Mouse (Mus musculus) thymus, postnatal 0 days (tissue): ENCODE data around the gene Clic4. TPM values are rescaled to one million over a fixed set of nuclear protein-coding genes. Genes with fewer than 3 reads are reported as not detected.
A peak's percentile ranks its signal among the peaks of the same experiment; 100 is the strongest.
"Not testable (repeated sequence)": the region's sequence is repeated elsewhere in the genome, so short reads cannot be mapped to it uniquely, and the experiment has no call there.

Source experiments
- DNase-seq: peaks from one replicate; pipeline ENCODE4 v3.0.0-alpha.2; 2015; ENCODE audit warnings: low spot score
- polyA plus RNA-seq: library from polyadenylated mRNA; unstranded; fragments of >200 nt; fragmentation: Nextera tagmentation; extraction: Ambion mirVana; gene quantifications from 2 replicates; pipeline ENCODE4 v1.2.1, GENCODE M21; 2015

Clic4 gene
- polyA plus RNA-seq, 1 experiment from 2014 or later, result 72.5 TPM

DNA sequence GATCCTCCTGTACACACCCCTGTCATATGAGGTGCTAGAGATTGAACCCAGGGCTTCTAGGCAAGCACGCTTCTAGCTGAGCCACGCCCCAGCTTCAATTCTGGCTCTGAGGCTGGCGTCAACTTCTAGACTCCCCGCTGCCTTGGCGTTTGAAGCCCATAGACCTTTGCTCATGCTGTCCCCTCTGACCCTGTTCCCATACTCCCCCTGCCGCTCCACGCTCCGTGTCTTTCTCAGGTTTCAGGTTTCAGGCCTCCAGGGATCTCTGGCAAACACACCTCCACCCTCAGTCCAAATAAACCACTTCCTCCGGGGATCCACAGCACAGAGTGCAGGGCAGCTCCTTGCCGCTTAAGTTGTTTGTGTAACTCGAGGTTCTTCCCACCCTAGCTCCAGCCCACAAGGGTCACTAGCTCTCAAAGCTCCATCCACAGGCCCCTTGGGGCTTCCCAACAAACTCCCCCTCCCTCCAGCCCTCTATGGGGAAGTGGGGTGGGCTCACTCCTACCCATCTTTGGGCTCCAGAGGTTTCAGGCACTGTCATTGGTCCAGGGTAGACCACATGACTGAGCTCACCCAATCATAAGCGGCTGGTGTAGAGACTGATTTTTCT, 20.0 kb upstream of the Clic4 start:
- peak; percentile 62 for DNase-seq

DNA sequence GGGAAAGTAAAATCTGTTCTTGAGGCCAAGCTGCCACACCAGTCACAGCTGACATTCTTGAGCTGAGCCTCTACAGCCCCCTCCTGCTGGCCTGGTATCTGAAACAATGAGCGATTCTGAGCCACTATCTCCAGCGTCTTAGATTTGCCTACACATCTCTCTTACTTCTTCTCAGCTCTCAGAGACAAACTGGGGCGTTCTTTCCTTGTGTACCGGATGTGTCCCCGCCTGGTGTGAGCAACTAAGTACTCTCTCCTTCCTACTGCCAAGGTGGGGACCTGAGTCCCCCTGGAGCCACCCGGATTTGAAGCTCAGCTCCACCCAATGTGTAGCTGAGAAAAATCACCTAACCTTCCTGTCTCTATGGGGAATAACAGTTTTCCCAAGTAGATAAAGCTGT, 19.2 kb upstream of the Clic4 start:
- DNase-seq, result no peak

DNA sequence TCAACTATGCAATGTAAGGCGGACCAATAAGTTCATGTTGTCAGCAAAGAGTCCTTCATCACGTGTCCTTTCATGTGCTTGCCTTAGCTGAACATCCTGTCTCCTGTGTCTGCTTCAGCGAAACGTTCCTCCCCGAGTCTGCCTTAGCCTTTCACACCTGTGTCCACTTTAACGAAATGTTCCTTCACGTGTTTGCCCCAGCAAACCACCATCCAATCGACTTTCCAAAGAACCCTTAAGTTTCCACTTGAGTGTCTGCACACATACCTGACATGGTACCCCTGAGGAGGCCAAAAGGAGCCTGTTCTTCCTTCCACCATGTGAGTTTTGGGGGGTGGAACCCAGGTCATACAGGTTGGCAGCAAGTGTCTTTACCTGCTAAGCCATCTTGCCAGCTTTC, 18.6 kb upstream of the Clic4 start:
- DNase-seq, result no peak

DNA sequence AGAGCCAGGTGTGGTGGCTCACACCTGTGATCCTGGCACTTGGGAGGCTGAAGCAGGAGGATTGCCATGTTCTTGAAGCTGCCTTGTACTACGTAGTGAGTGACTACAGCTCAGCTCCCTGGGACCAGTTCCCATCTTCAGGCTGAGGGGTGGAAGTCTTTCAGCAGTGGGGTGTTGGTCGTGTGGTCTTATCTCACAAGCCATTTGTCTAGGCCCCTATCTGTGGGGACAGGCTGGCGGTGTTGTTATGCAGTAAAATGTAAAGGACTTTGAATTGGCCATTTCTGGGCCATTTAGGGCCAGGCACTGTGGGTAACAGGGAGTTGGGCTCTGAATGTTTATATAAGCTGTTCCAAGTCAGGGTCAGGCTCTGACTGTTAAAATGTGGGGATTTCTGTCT, 15.4 kb upstream of the Clic4 start:
- DNase-seq, result no peak

DNA sequence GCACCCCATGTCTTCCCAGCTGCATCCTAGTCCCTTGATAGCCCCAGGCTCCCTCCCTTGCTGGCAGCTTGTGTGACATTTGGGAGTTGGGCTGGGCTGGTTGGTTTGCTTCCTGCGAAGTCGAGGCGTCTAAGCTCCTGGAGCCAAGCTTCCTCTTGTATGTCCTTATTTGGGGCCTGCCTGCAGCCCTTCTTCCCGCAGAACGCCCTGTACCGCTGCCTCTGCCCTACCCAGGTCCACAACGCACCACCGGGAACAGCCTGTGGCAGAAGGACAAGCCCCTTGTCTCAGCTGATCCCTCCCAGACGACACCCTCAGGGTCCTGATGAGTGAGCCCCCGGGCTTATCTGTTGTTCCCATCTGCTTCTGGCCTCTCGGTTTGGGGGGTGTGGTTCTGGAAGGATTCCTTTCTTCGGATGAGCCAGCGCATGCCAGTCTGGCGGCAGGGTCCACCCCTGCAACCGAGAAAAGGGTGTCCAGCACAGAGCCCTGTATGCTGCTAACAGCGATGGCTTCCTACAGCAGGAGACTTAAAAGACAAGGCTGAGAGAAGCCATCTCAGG, 14.3 kb upstream of the Clic4 start:
- peak; percentile 24 for DNase-seq

DNA sequence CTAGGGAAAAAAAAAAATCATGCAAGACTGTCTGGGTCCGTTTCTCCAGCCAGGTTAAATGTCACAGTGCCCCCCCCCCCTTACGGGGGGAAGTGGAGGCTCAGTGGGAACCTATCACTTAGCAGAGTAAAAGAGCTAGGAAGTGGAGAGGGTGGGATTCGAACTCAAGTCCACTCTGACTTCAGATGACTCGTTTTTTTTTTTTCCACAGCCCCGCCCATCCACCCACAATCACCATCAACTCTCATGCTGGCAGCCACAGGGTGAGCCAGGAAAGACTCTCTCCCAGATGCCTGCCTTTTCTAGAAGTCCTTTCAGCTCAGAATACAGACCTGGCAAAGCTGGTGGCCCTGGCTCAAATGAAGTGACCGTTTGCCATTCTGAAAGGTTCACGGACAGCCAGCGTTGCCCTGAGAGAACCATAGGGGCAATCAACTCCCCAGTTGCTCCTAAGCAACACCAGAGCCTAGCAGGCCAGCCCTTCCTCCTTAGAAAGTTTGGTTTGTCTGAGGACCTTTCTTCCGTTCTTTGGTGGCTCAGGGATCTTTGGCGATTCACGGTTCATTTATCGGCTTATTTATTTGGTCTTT, 13.5 kb upstream of the Clic4 start:
- DNase-seq, result no peak

DNA sequence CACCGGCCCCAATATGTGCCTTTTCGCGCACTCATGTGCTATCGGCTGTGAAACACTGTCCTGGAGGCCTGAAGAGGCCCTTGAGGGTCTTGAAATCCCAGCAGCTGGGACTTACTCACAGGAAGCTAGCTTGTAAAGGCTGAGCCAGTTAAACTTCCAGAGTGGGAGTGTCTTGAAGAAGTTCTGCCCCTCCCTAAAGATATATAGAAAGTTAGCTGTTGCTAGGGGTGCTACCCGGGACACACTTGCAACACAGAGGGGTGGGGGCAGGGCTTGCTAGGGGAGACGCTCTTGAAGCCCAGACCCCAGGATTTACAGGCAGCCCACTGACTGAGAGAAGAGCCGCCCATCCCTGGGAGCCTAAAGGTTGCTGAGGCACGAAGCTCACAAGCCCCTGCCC, 12.8 kb upstream of the Clic4 start:
- DNase-seq, result no peak

DNA sequence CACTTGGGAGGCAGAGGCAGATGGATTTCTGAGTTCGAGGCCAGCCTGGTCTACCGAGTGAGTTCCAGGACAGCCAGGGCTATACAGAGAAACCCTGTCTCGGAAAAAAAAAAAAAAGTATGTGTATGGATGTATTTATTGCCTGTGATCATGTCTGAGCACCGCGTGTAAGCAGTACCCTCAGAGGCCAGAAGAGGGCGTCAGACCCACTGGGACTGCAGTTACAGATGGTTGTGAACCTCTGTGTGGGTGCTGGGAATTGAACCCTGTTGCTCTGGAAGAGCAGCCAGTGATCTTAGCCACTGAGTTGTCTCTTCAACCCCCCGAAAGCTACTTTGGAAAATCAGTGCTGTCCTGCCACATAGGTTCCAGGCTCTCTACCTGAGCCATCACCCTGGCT, 11.3 kb upstream of the Clic4 start:
- DNase-seq, result no peak

DNA sequence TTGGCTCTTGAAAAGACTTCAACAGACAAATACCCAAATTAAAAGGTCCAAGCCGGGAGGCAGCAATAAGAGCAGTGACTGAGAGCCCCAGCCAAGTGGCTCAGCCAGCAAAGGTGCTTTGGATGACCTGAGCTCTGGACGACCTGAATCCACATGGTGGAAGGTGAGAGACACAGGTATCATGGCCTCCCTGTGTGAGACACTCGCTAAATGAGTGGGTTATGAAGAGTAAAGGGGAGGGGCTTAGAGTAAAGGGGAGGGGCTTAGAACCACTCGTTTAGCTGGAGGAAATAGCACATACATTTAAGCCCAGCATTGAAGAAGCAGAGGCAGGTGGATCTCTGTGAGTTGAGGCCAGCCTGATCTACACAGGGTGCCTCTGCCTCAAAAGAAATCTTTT, 10.8 kb upstream of the Clic4 start:
- no peak for DNase-seq

DNA sequence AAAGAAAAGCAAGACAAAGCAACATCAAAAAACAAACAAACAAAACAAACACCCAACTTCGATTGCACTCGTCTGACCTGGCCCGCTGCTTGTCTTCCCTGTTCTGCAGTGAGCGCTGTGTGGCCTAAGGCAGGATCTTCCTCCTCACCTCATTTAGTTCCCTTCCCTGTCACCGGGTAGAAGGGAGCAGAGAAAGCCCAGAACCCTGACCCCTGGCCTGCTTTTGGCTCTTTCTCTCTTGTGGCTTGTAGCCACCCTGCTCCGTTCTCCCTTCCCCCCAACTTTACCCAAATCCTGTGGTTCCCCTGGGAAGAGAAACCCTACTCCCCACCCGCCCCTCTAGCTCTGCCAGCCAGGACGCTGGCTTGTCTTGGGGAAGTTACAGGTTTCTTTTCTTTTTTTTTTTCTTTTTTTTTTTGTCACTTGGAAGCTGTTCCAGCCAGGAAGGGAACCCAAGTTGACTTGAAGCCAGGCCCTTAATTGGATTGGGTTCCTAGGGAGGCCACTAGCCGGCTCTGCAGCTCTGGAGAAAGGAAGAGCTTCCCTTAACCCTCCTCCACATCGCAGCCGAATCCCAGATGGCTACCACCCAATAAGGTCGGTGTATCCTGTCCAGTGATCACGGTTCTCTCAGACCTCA, 10.2 kb upstream of the Clic4 start:
- no peak for DNase-seq

DNA sequence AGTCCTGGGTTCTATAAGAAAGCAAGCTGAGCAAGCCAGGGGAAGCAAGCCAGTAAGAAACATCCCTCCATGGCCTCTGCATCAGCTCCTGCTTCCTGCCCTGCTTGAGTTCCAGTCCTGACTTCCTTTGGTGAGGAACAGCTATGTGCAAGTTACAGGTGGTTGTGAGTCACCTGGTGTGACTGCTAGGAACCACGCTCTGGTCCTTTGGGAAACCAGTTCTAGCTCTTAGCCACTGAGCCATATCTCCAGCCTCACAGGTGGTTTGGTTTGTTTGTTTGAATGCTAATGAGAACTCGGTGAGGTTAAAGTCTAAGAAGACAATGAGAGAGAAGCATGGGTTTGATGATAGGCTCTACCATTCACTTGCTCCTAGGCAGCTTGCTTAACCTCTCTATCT, 7.4 kb upstream of the Clic4 start:
- not testable (repeated sequence) for DNase-seq

DNA sequence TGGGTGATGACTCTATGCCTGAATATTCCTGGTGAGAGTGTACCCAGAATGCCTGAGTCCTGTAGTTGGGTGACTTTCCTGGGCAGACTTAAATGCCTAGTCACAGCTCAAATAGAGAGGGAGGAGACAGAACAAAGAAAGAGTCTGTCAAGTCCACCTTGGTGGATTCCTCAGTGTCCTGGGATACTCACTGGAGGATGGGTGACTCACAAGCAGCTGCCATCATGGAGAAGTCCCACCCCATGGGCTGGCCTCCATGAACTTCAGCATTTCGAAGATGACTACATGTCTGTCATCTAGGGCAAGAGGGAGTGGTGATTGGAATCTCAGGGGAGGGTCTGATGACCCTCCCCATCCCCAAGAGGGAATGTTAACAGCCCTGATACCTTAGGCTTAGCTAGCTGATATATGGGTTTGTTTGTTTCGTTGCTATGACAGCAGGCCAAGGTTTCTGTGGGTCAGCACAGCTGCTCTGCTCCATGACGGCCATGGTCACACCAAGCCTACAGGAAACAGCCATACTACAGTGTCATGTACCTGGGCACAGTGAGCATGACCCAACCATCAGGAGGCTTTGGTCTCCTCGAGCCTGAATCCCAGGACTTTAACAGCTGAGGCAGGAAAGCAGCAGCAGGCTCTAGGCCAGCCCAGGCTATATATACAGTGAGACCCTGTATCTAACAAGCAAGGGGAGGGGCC, 4.2 kb upstream of the Clic4 start:
- no peak for DNase-seq

DNA sequence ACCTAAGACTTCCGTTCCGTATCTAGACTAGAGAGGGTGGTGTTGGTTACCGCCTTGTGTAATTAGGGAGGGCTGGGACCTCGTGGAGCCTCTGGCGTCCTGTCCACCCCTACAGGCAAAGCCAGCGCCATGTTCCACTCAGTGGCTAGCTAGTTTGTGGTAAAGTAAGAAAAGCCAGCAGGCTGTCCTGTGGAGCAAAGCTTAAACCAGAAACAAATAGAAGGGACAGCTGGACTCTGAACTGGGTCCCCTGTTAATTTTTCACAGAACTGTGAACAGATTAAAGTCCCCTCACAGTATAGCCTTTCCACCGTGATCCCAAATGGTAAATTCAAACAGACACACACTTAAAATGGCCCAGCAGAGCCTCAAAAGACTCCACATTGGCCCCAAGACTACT, 2.1 kb upstream of the Clic4 start:
- no peak for DNase-seq

DNA sequence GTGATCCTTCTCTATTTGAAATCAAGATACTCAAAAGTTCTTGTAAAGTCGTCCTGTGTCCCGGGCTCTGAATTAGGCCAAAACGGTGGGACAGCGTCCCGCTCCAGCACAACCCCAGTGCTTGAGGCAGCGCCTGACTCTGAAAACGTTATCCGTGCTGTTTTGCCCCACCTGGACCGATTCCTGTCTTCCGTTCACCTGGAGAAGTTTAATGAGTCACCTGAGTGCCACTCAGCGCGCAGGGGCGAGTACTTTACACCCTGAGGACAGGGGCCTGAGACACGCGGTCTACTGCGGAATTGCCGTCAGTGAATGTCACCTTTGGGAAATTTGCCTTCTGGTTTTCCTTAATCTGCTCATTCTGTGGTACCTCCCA, 681 bp upstream of the Clic4 start:
- DNase-seq, result peak; percentile 21

DNA sequence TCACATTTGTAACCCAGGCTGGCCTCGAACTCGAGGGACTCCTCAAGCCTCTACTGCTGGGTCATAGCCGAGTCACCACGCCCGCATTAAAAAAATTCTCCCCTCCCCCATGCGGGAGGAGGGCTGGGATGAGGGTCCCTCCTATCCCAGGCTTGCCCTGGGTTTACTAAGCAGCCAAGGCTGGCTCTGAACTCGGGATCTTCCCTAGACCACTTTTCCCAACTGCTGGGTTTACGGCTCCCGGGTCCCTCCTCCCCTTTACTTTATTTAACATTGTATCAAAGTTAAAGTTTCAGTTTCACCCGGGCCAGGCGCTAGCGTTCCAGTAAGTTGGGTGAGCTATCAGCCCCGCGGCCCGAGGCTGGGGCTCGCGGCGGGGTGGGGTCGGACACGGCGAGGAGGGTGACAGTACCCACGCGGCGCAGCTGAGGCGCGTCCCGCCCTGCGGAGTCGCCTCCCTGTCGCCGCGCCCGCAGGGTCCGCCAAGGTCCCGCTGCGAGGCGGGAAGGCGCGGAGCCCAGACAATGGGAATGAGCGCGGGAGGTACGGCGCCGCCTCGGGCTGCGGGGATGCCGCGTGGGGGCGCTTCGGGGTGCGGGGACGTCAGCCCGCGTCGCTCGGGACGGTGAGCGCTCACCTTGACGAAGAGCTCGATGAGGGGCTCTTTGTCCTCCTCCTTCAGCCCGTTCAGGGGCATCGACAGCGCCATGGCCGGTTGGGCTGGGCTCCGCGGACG, 565 bp downstream of the Clic4 start:
- no peak for DNase-seq

DNA sequence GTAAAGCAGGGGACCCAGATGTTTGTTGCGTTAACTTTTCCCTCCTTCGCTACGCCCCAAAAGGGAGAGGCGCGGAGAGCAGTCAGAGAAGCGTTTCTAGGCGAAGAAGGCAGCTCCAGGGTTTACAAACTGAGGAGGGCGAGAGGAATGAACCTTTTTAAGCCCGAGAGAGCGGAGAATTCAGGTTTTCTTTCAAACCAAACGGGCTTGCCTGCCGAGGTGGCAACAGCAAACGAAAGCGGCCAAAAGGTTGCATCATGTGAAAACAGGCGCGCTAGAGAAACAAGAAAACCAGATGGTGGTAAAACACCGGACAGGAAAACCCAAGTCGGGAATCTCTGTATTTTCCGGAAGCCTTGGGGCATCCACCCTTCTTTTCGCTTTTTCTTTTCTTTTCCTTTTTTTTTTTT, 1.2 kb downstream of the Clic4 start:
- peak; percentile 39 for DNase-seq

DNA sequence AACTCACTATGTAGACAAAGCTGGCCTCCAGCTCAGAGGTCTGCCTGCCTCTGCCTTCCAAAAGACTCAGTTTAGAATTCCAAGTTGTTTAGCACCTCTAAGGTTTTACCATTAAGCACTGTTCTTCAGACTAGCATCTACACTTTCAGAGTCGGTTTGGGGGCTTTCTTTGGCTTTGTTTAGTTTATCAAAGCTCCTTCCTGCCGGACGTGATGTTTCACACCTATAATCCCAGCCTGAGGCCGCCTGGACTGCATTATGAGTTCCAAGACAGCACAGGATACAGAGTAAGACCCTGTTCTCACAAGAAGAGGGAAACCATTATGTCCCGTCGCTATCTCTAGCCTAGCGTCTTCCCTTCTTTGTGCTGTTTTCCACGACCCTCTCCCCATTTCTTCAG, 2.1 kb downstream of the Clic4 start:
- DNase-seq, result no peak

DNA sequence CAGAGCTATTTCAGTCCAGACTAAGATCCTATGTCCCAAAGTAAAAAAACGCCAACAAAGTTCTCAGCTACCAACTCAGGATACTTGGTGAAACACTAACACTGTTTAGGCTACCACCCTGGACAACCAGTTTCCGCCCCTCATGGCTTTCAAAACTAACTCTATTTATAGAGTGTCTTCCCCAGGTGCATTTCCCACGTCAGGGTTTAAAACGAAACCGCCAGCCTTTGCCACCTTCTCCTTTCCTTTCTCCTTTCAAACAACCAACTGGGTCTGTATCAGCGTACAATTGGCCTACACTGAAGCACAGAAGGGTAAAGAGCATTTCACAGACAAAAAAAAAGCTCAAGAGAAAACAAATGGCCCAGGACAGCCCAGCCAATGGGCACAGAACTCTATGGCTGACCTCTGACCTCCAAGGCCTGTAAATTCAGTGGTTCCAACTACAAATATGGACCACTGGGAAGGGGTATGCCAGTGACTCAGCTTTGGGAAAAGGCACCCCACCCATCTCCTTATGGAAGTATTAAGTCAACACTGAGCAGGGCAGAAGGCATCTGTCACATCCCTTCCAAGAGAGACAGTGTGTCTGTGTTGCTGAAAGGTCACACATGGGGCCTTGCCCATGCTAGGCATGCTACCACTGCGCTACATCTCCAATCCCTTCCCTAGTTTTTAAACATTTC, 2.8 kb downstream of the Clic4 start:
- DNase-seq, result peak; percentile 73

DNA sequence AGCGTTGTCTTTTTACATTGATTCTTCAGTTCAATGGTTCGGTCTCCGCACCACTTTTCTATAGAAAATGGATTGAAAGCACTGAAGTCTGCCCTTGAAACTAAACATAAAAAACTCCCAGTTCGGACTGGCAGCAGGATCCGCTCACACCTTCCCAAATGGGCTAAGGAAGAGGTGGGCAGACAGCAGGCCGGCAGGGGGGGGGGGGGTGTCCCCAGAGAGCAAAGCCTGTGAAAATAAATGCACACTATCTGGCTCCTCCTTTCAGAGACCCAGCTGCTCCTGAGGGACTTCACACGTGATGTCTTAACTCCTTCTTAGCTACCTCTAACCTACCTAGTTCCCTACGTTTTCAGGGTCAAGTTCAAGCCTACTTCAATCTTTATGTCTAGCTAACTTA, 5.1 kb downstream of the Clic4 start:
- DNase-seq, result no peak

DNA sequence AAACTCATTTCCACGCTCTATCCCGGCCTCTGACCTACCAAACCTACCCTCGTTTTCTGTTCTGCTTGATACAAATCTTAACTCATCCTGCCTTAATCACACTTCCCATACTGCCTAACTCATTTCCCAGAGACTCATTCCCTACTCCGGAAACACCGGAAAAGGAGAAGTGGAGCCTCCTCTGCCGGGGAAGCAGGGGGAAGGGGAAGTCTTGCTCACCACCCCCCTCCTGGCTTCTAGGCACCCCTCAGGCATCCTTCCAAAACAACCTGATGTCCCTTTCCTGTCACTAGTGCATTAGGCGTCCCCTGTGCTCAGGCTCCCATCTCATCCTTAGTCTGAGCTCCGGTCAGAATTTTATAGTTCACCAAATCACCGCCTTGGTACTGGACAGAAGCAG, 5.6 kb downstream of the Clic4 start:
- no peak for DNase-seq

DNA sequence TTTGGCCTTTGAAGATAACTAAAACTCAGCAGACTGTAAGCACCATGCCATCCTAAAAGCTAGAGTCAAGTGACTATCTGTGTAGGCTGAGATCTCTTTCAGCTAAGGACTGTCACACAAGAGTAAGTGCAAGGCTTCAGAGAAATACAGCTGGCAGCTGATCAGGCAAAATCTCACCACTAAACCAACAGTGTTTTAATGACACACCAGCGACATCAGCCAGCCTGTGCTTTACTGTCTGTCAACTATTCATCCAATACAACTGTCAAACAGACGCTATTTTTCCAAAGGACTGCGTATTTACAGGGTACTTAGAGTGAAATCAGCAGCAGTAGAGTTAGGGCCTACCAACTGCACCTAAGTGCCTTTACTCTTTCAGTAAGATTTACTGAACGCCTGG, 12.2 kb downstream of the Clic4 start:
- no peak for DNase-seq
